Mouse (Mus musculus): ENCODE measurements around the gene H2-DMb1. TPM values are rescaled to one million over a fixed set of nuclear protein-coding genes. Genes with fewer than 3 reads are reported as not detected.

H2-DMb1 gene
- polyA plus RNA-seq, 1 experiment from 2014 or later, result 0.69 TPM

- no peaks in the 10 kb centered on the region for H3K9me3 ChIP-seq (replicated peaks; ENCODE audit: control insufficient read depth, low read length, poor library complexity, severe bottlenecking)
- ATAC-seq, result no peak
- no peaks in the 10 kb centered on the region for H3K27me3 ChIP-seq (ENCODE audit: control insufficient read depth, insufficient read depth, low read depth, low read length)
- no peak overlapping the region for H3K27ac ChIP-seq (ENCODE audit: low read length)
- H3K4me3 ChIP-seq (ENCODE audit: low read depth, low read length), result peak overlapping the region; percentile 88
- H3K4me2 ChIP-seq (ENCODE audit: low read length), result peak overlapping the region; percentile 84
- peak overlapping the region; percentile 56 for H3K9ac ChIP-seq (ENCODE audit: low read depth, low read length)
- H3K36me3 ChIP-seq (ENCODE audit: control insufficient read depth, insufficient read depth, low read length), result peaks cover 44% of the 10 kb centered on the region
- peaks cover 18% of the 10 kb centered on the region for H3K4me1 ChIP-seq (ENCODE audit: control insufficient read depth, insufficient read depth, low read length)
- 28% methylated on average over 7 of the region's 7 CpGs for WGBS
Observed at GRCm38 (mm10) chr17:34116736-34117370, 36.0 kb upstream of the H2-DMb1 start.

DNA sequence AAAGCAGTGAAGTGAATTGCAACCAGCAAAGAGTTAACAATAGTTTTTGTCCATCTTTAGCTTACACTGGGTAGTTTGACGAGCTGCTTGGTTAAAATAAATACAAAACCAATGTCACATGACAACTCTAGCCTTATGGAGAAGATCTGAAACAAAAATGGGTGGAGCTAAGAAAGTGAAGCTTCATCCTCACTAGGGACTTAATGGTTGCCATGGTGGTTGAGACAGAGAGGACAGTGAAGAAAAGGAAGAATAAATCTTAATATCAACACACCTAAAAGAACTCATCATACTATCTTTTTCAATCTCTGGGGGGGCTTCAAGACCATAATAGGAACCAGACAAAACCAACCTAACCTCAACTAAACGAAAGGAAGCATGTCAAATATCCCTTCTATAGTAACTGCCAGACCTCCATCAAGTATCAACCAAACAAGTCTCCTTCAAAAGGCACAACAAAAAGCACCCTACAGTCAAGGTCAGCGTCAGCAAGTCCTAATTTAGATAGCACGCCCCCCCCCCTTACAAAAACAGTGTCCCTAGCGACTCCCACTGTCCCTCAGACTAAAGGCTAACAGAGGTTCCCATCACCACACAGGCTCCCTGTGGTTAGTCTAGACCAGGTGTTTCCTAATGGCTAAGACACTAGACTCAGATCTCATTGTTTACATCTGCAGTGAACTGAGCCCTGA is 35.3 kb upstream of the H2-DMb1 start:
- 0% methylated on average over 5 of the region's 5 CpGs for WGBS
- peak overlapping the region; percentile 84 for H3K4me2 ChIP-seq (ENCODE audit: low read length)
- peak overlapping the region; percentile 85 for H3K9ac ChIP-seq (ENCODE audit: low read depth, low read length)
- peaks cover 18% of the 10 kb centered on the region for H3K4me1 ChIP-seq (ENCODE audit: control insufficient read depth, insufficient read depth, low read length)
- peak overlapping the region; percentile 88 for H3K4me3 ChIP-seq (ENCODE audit: low read depth, low read length)
- H3K9me3 ChIP-seq (replicated peaks; ENCODE audit: control insufficient read depth, low read length, poor library complexity, severe bottlenecking), result no peaks in the 10 kb centered on the region
- ATAC-seq, result no peak
- H3K27ac ChIP-seq (ENCODE audit: low read length), result peak overlapping the region; percentile 100
- H3K36me3 ChIP-seq (ENCODE audit: control insufficient read depth, insufficient read depth, low read length), result peaks cover 36% of the 10 kb centered on the region
- H3K27me3 ChIP-seq (ENCODE audit: control insufficient read depth, insufficient read depth, low read depth, low read length), result no peaks in the 10 kb centered on the region

DNA sequence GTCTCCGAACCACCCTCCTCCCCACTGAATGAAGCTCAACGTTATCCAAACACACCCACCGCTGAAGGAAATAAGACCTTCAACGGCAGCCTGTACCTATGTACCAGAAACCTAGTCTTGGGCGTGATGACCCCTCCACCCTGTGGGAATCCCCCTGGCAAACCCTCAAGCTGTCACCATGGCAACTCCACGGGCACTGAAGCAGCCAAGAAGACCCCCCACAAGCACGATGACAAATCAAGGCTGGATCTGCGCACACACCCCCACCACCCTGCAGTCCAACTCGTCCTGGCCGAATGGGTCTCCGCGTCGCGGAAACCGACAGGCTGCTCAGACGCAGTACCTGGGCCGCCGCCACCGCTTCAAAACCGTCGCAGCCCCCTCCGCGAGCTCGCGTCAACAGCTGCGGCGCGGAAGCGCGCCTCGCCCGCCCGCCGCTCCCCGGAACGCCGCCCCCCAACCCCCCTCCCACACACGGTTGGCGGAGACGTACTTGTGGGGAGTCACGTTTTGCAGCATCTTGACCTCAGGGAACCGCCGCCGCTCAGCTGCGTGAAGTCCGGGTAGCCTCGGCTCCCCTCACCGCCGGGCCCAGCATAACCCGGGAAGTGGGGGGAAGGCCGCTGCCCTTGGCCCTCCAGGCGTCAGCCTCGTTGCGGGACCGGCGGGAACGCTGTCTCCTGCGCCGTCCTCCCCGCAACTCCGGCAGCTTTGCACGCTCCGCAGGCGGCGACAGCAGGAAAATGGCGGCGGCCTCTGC is 34.6 kb upstream of the H2-DMb1 start:
- WGBS, result under 1% methylated on average over 67 of the region's 67 CpGs
- H3K4me3 ChIP-seq (ENCODE audit: low read depth, low read length), result peak overlapping the region; percentile 88
- H3K9me3 ChIP-seq (replicated peaks; ENCODE audit: control insufficient read depth, low read length, poor library complexity, severe bottlenecking), result no peaks in the 10 kb centered on the region
- peaks cover 29% of the 10 kb centered on the region for H3K36me3 ChIP-seq (ENCODE audit: control insufficient read depth, insufficient read depth, low read length)
- ATAC-seq, result no peak
- H3K4me2 ChIP-seq (ENCODE audit: low read length), result peak overlapping the region; percentile 84
- peak overlapping the region; percentile 100 for H3K27ac ChIP-seq (ENCODE audit: low read length)
- peak overlapping the region; percentile 85 for H3K9ac ChIP-seq (ENCODE audit: low read depth, low read length)
- H3K27me3 ChIP-seq (ENCODE audit: control insufficient read depth, insufficient read depth, low read depth, low read length), result no peaks in the 10 kb centered on the region
- H3K4me1 ChIP-seq (ENCODE audit: control insufficient read depth, insufficient read depth, low read length), result peaks cover 20% of the 10 kb centered on the region

DNA sequence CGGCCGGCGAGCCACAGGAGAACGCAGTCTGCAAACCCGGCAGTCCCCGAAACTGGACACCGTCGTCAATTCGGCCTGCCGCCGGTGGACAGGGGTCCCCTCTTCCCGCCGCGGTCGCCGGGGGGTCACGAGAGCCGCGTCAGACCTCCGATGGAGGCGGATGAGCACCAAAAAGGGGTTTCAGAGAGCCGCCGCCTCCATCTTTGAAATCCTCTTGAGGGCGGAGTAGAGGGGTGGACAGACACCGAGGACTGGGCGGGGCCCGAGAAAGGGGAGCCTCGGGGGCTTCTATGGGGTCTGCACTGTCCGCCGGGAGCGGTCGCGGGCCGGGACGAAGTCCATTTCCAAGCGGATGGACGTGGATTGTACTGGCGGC is 34.0 kb upstream of the H2-DMb1 start:
- no peak; the same call in 1 of the 2 replicates for ATAC-seq
- peaks cover 23% of the 10 kb centered on the region for H3K36me3 ChIP-seq (ENCODE audit: control insufficient read depth, insufficient read depth, low read length)
- no peaks in the 10 kb centered on the region for H3K9me3 ChIP-seq (replicated peaks; ENCODE audit: control insufficient read depth, low read length, poor library complexity, severe bottlenecking)
- no peaks in the 10 kb centered on the region for H3K27me3 ChIP-seq (ENCODE audit: control insufficient read depth, insufficient read depth, low read depth, low read length)
- peak overlapping the region; percentile 84 for H3K4me2 ChIP-seq (ENCODE audit: low read length)
- 0% methylated on average over 38 of the region's 38 CpGs for WGBS
- H3K27ac ChIP-seq (ENCODE audit: low read length), result peak overlapping the region; percentile 100
- peak overlapping the region; percentile 85 for H3K9ac ChIP-seq (ENCODE audit: low read depth, low read length)
- H3K4me3 ChIP-seq (ENCODE audit: low read depth, low read length), result peak overlapping the region; percentile 88
- peaks cover 26% of the 10 kb centered on the region for H3K4me1 ChIP-seq (ENCODE audit: control insufficient read depth, insufficient read depth, low read length)

GRCm38 (mm10) chr17:34119249-34120179 is 33.4 kb upstream of the H2-DMb1 start, which contains the start of gene H2-DMa:
H2-DMa (plus strand) TSS chr17:34119541.
- Histone ChIP-seq H3K9ac (ENCODE audit: low read depth, low read length) (peak within 1 kb of the TSS; percentile 99), H3K4me3 (ENCODE audit: low read depth, low read length) (peak within 1 kb of the TSS; percentile 88), H3K4me2 (ENCODE audit: low read length) (peak within 1 kb of the TSS; percentile 84), H3K9me3 (replicated peaks; ENCODE audit: control insufficient read depth, low read length, poor library complexity, severe bottlenecking) (no peaks in the 10 kb centered on the region), H3K27ac (ENCODE audit: low read length) (peak within 1 kb of the TSS; percentile 100), H3K4me1 (ENCODE audit: control insufficient read depth, insufficient read depth, low read length) (peaks cover 32% of the 10 kb centered on the region), H3K36me3 (ENCODE audit: control insufficient read depth, insufficient read depth, low read length) (peaks cover 17% of the 10 kb centered on the region), H3K27me3 (ENCODE audit: control insufficient read depth, insufficient read depth, low read depth, low read length) (no peaks in the 10 kb centered on the region)
- WGBS, result 0% methylated on average over 96 of the region's 96 CpGs
- ATAC-seq, result peak; percentile 75

GRCm38 (mm10) chr17:34120180-34120723 is 32.6 kb upstream of the H2-DMb1 start:
- Histone ChIP-seq H3K27ac (ENCODE audit: low read length) (peak overlapping the region; percentile 100), H3K4me1 (ENCODE audit: control insufficient read depth, insufficient read depth, low read length) (peaks cover 33% of the 10 kb centered on the region), H3K4me2 (ENCODE audit: low read length) (peak overlapping the region; percentile 84), H3K36me3 (ENCODE audit: control insufficient read depth, insufficient read depth, low read length) (peaks cover 10% of the 10 kb centered on the region), H3K27me3 (ENCODE audit: control insufficient read depth, insufficient read depth, low read depth, low read length) (no peaks in the 10 kb centered on the region), H3K9ac (ENCODE audit: low read depth, low read length) (peak overlapping the region; percentile 99), H3K4me3 (ENCODE audit: low read depth, low read length) (peak overlapping the region; percentile 88), H3K9me3 (replicated peaks; ENCODE audit: control insufficient read depth, low read length, poor library complexity, severe bottlenecking) (no peaks in the 10 kb centered on the region)
- 0 out of 2 replicates have a peak, but pooled peaks have one; percentile 1 for ATAC-seq
- WGBS, result under 1% methylated on average over 37 of the region's 42 CpGs

- peaks cover 33% of the 10 kb centered on the region for H3K4me1 ChIP-seq (ENCODE audit: control insufficient read depth, insufficient read depth, low read length)
- H3K4me2 ChIP-seq (ENCODE audit: low read length), result peak overlapping the region; percentile 84
- H3K36me3 ChIP-seq (ENCODE audit: control insufficient read depth, insufficient read depth, low read length), result peaks cover 8% of the 10 kb centered on the region; the same call in 1 of the 2 replicates
- 0 out of 2 replicates have a peak, but pooled peaks have one; percentile 0 for ATAC-seq
- no peaks in the 10 kb centered on the region for H3K9me3 ChIP-seq (replicated peaks; ENCODE audit: control insufficient read depth, low read length, poor library complexity, severe bottlenecking)
- H3K27ac ChIP-seq (ENCODE audit: low read length), result peak overlapping the region; percentile 100
- H3K4me3 ChIP-seq (ENCODE audit: low read depth, low read length), result peak overlapping the region; percentile 88
- no peaks in the 10 kb centered on the region for H3K27me3 ChIP-seq (ENCODE audit: control insufficient read depth, insufficient read depth, low read depth, low read length)
- under 1% methylated on average over 24 of the region's 31 CpGs for WGBS
- peak overlapping the region; percentile 99 for H3K9ac ChIP-seq (ENCODE audit: low read depth, low read length)
Observed at GRCm38 (mm10) chr17:34120814-34121171, 32.1 kb upstream of the H2-DMb1 start.
